Mouse (Mus musculus) hindbrain, embryonic 14.5 days (tissue): ENCODE results near the gene Urad. TPM values are rescaled to one million over a fixed set of nuclear protein-coding genes. Genes with fewer than 3 reads are reported as not detected.

Experiments
- ATAC-seq: fragments of 200-750 bp; cut with Nextera tagmentation; 2 replicates; pipeline ENCODE4 v1.8.0; 2017; ENCODE audit warnings: moderate number of reproducible peaks, mild to moderate bottlenecking, moderate TSS enrichment, moderate library complexity; ENCODE audit not compliant: low FRiP score
- DNase-seq: peaks from one replicate; pipeline ENCODE4 v3.0.0-alpha.2; 2015; ENCODE audit warnings: low spot score
- H3K27ac ChIP-seq: fragments of 300-500 bp; sonication (generic); 2 replicates; pipeline ENCODE4 v1.5.1; 2014; ENCODE audit warnings: mild to moderate bottlenecking, moderate library complexity
- H3K27me3 ChIP-seq: fragments of 300-500 bp; sonication (generic); 2 replicates; pipeline ENCODE4 v1.6.1; 2014; ENCODE audit warnings: mild to moderate bottlenecking, low read length, mixed read lengths; ENCODE audit not compliant: control insufficient read depth, insufficient read depth
- H3K36me3 ChIP-seq: fragments of 300-500 bp; sonication (generic); replicated peaks from 2 replicates; pipeline ENCODE4 v1.6.1; 2014; ENCODE audit not compliant: control insufficient read depth, insufficient read depth
- H3K4me1 ChIP-seq: fragments of 300-500 bp; sonication (generic); replicated peaks from 2 replicates; pipeline ENCODE4 v1.6.1; 2014; ENCODE audit warnings: antibody characterized with exemption, low read length, mixed read lengths; ENCODE audit not compliant: control insufficient read depth, insufficient read depth
- H3K4me2 ChIP-seq: fragments of 300-500 bp; sonication (generic); replicated peaks from 2 replicates; pipeline ENCODE4 v1.6.1; 2014; ENCODE audit warnings: mild to moderate bottlenecking, moderate library complexity
- H3K4me3 ChIP-seq: fragments of 300-500 bp; sonication (generic); replicated peaks from 2 replicates; pipeline ENCODE4 v1.5.1; 2014; ENCODE audit warnings: mild to moderate bottlenecking, low read length
- H3K9ac ChIP-seq: fragments of 300-500 bp; sonication (generic); 2 replicates; pipeline ENCODE4 v1.6.1; 2014
- H3K9me3 ChIP-seq: fragments of 300-500 bp; sonication (generic); 2 replicates; pipeline ENCODE4 v1.6.1; 2016; ENCODE audit warnings: low read length; ENCODE audit not compliant: control insufficient read depth
- WGBS: fragments of 180-500 bp; shearing (Covaris S2); extraction: QIAGEN DNeasy Blood & Tissue Kit; methylation state at CpG from one replicate; pipeline ENCODE4 v1.1.7; 2014; 5-methylcytosine and 5-hydroxymethylcytosine counted together
- polyA plus RNA-seq: library from polyadenylated mRNA; unstranded; fragments of >200 nt; fragmentation: Nextera tagmentation; extraction: Ambion mirVana; gene quantifications from 2 replicates; pipeline ENCODE4 v1.2.1, GENCODE M21; 2014

The Urad gene
- polyA plus RNA-seq, 1 experiment from 2014 or later, result not detected

DNA sequence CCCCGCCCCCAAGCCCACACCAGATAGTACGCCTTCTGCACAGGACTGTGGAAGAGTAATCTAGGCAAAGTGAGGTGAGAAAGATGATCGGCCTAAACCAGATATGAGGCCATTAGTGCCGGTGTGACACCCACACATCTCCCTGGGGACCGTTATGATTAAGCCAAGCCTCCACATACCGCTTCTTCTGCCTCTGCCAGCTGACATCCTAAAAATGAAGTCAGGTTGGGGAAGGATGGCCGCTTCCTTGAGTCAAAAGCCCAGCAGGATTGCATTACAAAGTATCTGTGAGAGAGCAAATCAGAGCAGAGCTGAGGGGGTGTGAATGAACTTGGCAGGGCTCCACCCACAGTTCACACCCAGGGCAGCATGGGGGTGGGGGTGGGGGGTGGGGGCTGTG, 10.5 kb upstream of the Urad start:
- DNase-seq, result no peak
- Histone ChIP-seq H3K4me3 (no peak overlapping the region), H3K9ac (no peak overlapping the region), H3K27ac (no peak overlapping the region), H3K4me2 (no peak overlapping the region), H3K9me3 (no peaks in the 10 kb centered on the region), H3K27me3 (no peaks in the 10 kb centered on the region), H3K4me1 (no peaks in the 10 kb centered on the region), H3K36me3 (no peaks in the 10 kb centered on the region)
- WGBS, result 50% methylated on average over 7 of the region's 7 CpGs
- no peak for ATAC-seq

DNA sequence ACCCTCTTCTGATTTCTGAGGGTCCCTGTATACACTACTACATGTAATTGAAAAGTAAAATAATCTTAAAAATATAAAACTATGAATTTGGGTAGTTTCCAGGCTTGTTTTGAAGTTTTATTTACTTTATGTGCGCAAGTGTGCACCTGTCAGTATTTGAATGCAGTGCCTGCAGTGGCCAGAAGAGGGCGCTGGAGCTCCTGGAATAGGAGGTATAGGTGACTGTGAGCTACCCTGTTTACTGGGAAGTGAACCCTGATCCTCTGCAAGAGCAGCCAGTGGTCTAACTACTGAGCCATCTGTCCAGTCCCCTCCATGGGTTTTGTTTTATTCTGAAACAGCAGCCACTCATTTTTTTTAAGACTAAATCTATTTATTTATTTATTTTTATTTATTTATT, 9.3 kb upstream of the Urad start:
- Histone ChIP-seq H3K9me3 (no peaks in the 10 kb centered on the region), H3K27ac (no peak overlapping the region), H3K9ac (no peak overlapping the region), H3K36me3 (no peaks in the 10 kb centered on the region), H3K4me1 (no peaks in the 10 kb centered on the region), H3K4me2 (no peak overlapping the region), H3K27me3 (no peaks in the 10 kb centered on the region), H3K4me3 (no peak overlapping the region)
- 45% methylated on average over 2 of the region's 2 CpGs for WGBS
- DNase-seq, result peak; percentile 64
- ATAC-seq, result no peak

- Histone ChIP-seq H3K4me3 (no peak overlapping the region), H3K27me3 (no peaks in the 10 kb centered on the region), H3K36me3 (no peaks in the 10 kb centered on the region), H3K9me3 (no peaks in the 10 kb centered on the region), H3K4me1 (no peaks in the 10 kb centered on the region), H3K27ac (no peak overlapping the region), H3K9ac (no peak overlapping the region), H3K4me2 (no peak overlapping the region)
- WGBS, result 84% methylated on average over 11 of the region's 11 CpGs
- ATAC-seq (no peak), DNase-seq (no peak)
These were observed 7.7 kb upstream of the Urad start for GRCm38 (mm10) chr5:147329946-147330345.

GRCm38 (mm10) chr5:147327636-147328035, 5.4 kb upstream of the Urad start:
- 90% methylated on average over 5 of the region's 5 CpGs for WGBS
- Histone ChIP-seq H3K27ac (no peak overlapping the region), H3K9ac (no peak overlapping the region)

DNA sequence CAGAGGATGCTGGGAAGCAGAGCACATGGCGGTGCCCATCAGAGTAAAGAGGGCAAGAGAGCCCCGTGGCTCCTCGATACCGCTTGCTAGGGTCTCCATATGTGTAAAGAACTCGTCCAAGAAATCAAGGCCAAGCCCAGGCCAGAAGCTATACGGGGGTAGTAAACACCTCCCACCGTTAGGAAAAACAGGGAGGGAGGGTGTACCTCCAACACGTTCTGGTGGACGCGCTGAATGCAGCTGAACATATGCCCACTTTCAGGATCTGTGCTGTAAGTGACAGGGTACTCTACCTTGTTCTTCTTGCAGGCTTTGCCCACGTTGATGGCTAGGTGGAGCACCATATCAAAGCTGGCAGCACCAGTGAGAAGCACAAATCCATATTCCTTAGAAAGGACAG, 3.7 kb upstream of the Urad start:
- no peaks in the 10 kb centered on the region for H3K9me3 ChIP-seq
- no peak for ATAC-seq

More at GRCm38 (mm10) chr5:147327636-147328035, 5.4 kb upstream of the Urad start:
- no peaks in the 10 kb centered on the region for H3K9me3 ChIP-seq
- H3K36me3 ChIP-seq, result no peaks in the 10 kb centered on the region
- H3K4me2 ChIP-seq, result no peak overlapping the region
- no peak overlapping the region for H3K4me3 ChIP-seq
- H3K4me1 ChIP-seq, result no peaks in the 10 kb centered on the region
- peaks cover 5% of the 10 kb centered on the region for H3K27me3 ChIP-seq
- ATAC-seq (no peak), DNase-seq (no peak)

GRCm38 (mm10) chr5:147323237-147323917, 1.1 kb upstream of the Urad start:
- H3K4me3 ChIP-seq, result no peak overlapping the region
- ATAC-seq (no peak), DNase-seq (peak; percentile 77)
- no peak overlapping the region for H3K9ac ChIP-seq
- H3K4me2 ChIP-seq, result no peak overlapping the region
- no peaks in the 10 kb centered on the region for H3K4me1 ChIP-seq
- no peaks in the 10 kb centered on the region for H3K36me3 ChIP-seq
- 18% methylated on average over 17 of the region's 17 CpGs for WGBS
- H3K27ac ChIP-seq, result no peak overlapping the region
- H3K9me3 ChIP-seq, result no peaks in the 10 kb centered on the region
- peaks cover 40% of the 10 kb centered on the region for H3K27me3 ChIP-seq

More for the DNA sequence above, 3.7 kb upstream of the Urad start:
- 74% methylated on average over 11 of the region's 11 CpGs for WGBS
- Histone ChIP-seq H3K4me2 (no peak overlapping the region), H3K27me3 (peaks cover 20% of the 10 kb centered on the region), H3K36me3 (no peaks in the 10 kb centered on the region), H3K9ac (no peak overlapping the region), H3K4me3 (no peak overlapping the region), H3K4me1 (no peaks in the 10 kb centered on the region), H3K27ac (no peak overlapping the region)
- no peak for DNase-seq

- no peak overlapping the region for H3K9ac ChIP-seq
- no peak overlapping the region for H3K27ac ChIP-seq
- H3K9me3 ChIP-seq, result no peaks in the 10 kb centered on the region
- H3K4me2 ChIP-seq, result no peak overlapping the region
- peaks cover 77% of the 10 kb centered on the region for H3K27me3 ChIP-seq
- no peak overlapping the region for H3K4me3 ChIP-seq
- ATAC-seq (no peak), DNase-seq (peak; percentile 92)
- H3K36me3 ChIP-seq, result no peaks in the 10 kb centered on the region
- H3K4me1 ChIP-seq, result no peaks in the 10 kb centered on the region
These were observed 2.6 kb downstream of the Urad start for GRCm38 (mm10) chr5:147319653-147320052.

DNA sequence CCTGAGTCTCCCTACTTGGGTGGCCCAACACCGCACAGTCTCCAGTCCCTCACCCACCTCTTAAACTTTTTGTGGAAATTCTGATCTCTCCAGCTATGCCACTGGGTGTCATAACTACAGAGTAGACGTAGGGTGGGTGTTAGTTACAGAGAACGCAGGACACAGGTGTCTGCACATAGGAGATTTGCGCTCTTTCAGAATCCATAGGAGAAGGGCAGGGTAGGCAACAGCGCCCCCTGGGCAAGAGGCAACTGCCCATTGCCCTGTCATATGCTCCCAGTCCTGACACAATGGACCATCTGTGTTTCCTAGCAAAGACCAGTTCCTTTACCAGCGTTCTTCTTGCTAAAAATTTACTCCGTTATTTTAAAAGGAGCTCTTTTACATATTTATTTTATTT, 4.2 kb downstream of the Urad start:
- 17% methylated on average over 7 of the region's 7 CpGs for WGBS
- H3K9me3 ChIP-seq, result no peaks in the 10 kb centered on the region
- H3K4me2 ChIP-seq, result no peak overlapping the region
- no peaks in the 10 kb centered on the region for H3K4me1 ChIP-seq
- H3K4me3 ChIP-seq, result no peak overlapping the region
- H3K9ac ChIP-seq, result no peak overlapping the region
- DNase-seq (no peak), ATAC-seq (no peak)
- H3K27ac ChIP-seq, result no peak overlapping the region
- no peaks in the 10 kb centered on the region for H3K36me3 ChIP-seq
- H3K27me3 ChIP-seq, result peaks cover 91% of the 10 kb centered on the region

GRCm38 (mm10) chr5:147317321-147317720, 4.9 kb downstream of the Urad start:
- DNase-seq, result no peak
- no peaks in the 10 kb centered on the region for H3K9me3 ChIP-seq
- WGBS, result 5% methylated on average over 7 of the region's 7 CpGs

More at GRCm38 (mm10) chr5:147317321-147317720, 4.9 kb downstream of the Urad start:
- Histone ChIP-seq H3K4me3 (no peak overlapping the region), H3K9ac (no peak overlapping the region), H3K4me1 (no peaks in the 10 kb centered on the region), H3K27ac (no peak overlapping the region), H3K27me3 (peaks cover 92% of the 10 kb centered on the region), H3K4me2 (no peak overlapping the region), H3K36me3 (no peaks in the 10 kb centered on the region)
- ATAC-seq, result no peak
